ENCODE assay signal across 14 mouse cellular contexts in genomic region chr5:82947060-82947459, GRCm38 (mm10).
"Had no signal": no experiment of that assay in that cellular context is flagged by ENCODE, and none has a peak within 500 bp of the region (broad histone marks: within the 10 kb centered on the region; RNA-seq: fewer than 3 reads in every experiment).

No protein-coding gene starts in this region.

- H3K4me3 ChIP-seq: intestine, embryonic 15.5 days; kidney, embryonic 15.5 days; limb, embryonic 13.5 days; midbrain, embryonic 12.5 days; neural tube, embryonic 13.5 days had no signal

- H3K36me3 ChIP-seq: intestine, embryonic 15.5 days; kidney, embryonic 15.5 days; limb, embryonic 13.5 days; midbrain, embryonic 12.5 days; neural tube, embryonic 13.5 days had no signal

- H3K27ac ChIP-seq: intestine, embryonic 15.5 days; kidney, embryonic 15.5 days; limb, embryonic 13.5 days; midbrain, embryonic 12.5 days; neural tube, embryonic 13.5 days had no signal

- H3K9me3 ChIP-seq: intestine, embryonic 15.5 days; kidney, embryonic 15.5 days; limb, embryonic 13.5 days; midbrain, embryonic 12.5 days; neural tube, embryonic 13.5 days had no signal

- H3K9ac ChIP-seq: intestine, embryonic 15.5 days; kidney, embryonic 15.5 days; limb, embryonic 13.5 days; midbrain, embryonic 12.5 days; neural tube, embryonic 13.5 days had no signal

- H3K4me1 ChIP-seq: intestine, embryonic 15.5 days; kidney, embryonic 15.5 days; limb, embryonic 13.5 days; midbrain, embryonic 12.5 days; neural tube, embryonic 13.5 days had no signal

- ATAC-seq: intestine, embryonic 15.5 days; midbrain, embryonic 16.5 days had no signal

- H3K27me3 ChIP-seq: intestine, embryonic 15.5 days; kidney, embryonic 15.5 days; limb, embryonic 13.5 days; midbrain, embryonic 12.5 days; neural tube, embryonic 13.5 days had no signal

- DNase-seq: kidney, adult 18-20 months; kidney, postnatal 14 days; left cerebral cortex, postnatal 4 days; lung, adult 18-20 months; right cerebral cortex, postnatal 4 days; spleen, adult 18-20 months; thymus, adult 2 months; thymus, postnatal 36 days had no signal

- H3K4me2 ChIP-seq: intestine, embryonic 15.5 days; kidney, embryonic 15.5 days; limb, embryonic 13.5 days; midbrain, embryonic 12.5 days; neural tube, embryonic 13.5 days had no signal
